Mouse (Mus musculus) erythroblast, adult 5-6 weeks (primary cell): ENCODE measurements around the gene Daam1. TPM values are rescaled to one million over a fixed set of nuclear protein-coding genes. Genes with fewer than 3 reads are reported as not detected.
"Not testable (repeated sequence)": the region's sequence is repeated elsewhere in the genome, so short reads cannot be mapped to it uniquely, and the experiment has no call there.

Experiments used
- ATAC-seq: replicated peaks from 2 replicates; pipeline ENCODE4 v1.8.0; 2016; ENCODE audit warnings: moderate number of reproducible peaks, mild to moderate bottlenecking, moderate TSS enrichment, inconsistent platforms; ENCODE audit not compliant: poor library complexity, low FRiP score, severe bottlenecking
- total RNA-seq, 2 experiments: library from RNA; stranded (forward) in 1 of 2; stranded (reverse) in 1 of 2; fragments of 150-400 nt in 1 of 2; fragments of 200-764, 138-1000 nt in 1 of 2; gene quantifications; 2 replicates each; pipeline versions ENCODE4 v1.2.3 to v1.2.4; 2015 to 2017; ENCODE audit warnings: low replicate concordance in 2 of 2

Gene Daam1
- total RNA-seq, 2 experiments from 2014 or later, result 39.4 to 59.4 TPM

DNA sequence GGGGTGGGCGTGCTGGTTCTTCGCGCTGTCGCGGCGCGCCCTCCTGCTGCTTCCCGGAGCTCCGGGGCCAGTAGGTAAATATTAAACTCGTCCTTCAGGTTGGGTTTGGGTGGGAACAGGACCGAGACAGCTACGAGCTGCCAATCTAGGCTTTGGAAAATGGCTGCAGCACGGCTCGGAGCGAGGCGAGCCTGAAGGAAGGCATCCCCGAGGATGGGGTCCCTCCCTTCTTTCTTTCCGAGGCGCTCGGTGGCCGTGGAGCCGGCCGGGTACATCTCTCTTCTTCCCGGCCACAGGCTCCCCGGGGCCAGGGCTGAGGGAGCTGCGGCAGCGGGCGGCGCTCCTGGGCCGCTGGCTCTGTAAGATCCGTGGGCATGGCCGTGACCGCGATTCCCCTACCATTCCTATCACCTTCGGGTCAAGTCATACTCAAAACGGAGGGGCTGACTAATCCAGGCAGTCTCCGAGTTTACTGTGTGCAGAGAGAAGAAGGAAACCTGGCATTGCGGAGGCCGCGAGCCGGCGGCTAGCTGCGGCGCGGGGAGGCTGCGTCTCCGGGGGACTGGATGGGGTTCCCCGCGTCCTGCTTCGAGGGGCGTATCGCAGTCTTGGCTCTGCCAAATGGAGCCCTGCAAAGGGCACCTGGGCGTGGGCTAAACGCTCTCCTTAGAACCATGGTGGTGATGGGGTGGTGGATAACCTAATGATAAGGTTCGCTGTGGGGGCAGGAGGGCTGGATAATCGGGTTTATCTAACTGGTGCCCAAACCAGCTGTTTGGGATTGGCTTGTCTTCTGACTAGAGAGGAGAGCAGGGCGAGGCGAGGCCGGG lies 595 bp downstream of the Daam1 start:
- ATAC-seq, result peak; percentile 48

- ATAC-seq, result peak; percentile 78
Observed at GRCm38 (mm10) chr12:71832225-71832624, 1.3 kb downstream of the Daam1 start.

DNA sequence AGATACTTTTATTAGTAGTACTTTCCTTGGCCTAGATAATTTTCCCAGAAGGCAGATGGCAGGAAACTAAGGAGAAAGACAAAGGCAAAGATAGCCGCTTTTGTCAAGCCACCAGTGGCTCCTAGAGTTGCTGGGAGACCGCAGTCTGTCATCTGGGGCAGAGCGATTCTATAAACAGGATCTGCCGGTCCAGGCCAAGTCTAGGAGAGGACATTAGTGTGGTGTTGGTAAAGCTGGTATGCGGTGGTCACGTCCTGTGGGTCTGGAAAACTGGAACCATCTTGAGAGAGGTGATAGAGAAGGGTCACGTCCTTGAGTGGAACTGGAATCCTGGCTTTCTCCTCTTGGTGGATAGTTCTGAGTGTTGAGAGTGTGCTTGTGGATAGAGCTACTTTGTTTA lies 3.2 kb downstream of the Daam1 start:
- no peak for ATAC-seq

GRCm38 (mm10) chr12:71835966-71836668 lies 5.2 kb downstream of the Daam1 start:
- no peak for ATAC-seq

- ATAC-seq, result no peak
Observed at GRCm38 (mm10) chr12:71836776-71837175, 5.9 kb downstream of the Daam1 start.

DNA sequence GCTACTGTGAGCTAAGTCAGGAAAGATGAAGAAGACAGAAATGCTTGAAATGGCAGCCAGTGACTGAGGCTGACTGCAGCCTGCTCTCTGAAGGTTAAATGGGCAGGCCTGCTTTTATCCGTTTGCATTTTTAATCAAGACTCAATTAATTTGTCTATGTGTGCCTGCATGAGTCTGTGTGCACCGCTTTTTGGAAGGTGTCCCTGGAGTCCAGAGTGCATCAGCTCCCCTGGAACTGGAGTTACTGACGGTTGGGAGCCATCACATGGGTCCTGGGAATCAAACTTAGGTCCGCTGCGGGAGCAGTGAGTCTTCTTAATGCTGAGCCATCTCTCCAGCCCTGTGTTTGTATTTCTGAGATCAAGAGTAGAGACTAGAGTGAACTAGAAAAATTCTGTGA lies 6.7 kb downstream of the Daam1 start:
- ATAC-seq, result no peak

DNA sequence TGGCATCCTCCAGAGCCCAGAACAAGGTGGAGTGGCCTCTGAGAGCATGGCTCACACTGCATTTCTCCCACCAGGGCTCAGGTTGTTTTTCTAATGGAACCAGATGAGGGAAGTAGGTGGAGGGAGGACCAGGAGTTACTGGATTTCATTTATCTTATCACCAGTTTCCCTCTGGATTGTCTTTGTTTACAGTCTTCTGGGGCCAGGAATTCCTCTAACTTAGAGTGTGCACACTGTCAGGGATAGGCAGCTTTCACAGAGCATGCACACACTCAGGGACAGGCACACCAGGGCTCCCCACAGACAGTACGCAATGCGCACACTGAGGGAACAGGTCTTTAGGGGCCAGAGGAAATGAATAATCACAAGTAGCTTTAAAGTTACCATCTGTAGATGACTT lies 7.4 kb downstream of the Daam1 start:
- no peak for ATAC-seq

DNA sequence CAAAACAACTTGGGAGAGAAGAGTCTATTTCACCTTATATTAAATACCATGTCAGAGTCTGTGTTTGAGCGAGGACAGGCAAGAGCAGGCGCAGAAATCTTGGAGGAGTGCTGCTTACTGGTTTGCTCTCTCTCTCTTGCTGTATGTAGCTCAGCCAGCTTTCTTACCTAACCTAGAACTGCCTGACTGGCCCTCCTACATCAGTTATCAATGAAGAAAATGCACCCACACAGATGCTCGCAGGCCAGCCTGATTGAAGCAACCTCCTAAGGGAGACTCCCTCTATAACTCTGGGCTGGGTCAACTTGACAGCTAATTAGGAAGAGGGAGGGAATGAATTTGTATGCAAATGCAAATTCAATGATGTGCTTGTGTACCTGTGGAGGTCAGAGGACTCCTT lies 8.8 kb downstream of the Daam1 start:
- ATAC-seq, result no peak

- ATAC-seq, result no peak
Observed at GRCm38 (mm10) chr12:71840430-71841186, 9.7 kb downstream of the Daam1 start.

DNA sequence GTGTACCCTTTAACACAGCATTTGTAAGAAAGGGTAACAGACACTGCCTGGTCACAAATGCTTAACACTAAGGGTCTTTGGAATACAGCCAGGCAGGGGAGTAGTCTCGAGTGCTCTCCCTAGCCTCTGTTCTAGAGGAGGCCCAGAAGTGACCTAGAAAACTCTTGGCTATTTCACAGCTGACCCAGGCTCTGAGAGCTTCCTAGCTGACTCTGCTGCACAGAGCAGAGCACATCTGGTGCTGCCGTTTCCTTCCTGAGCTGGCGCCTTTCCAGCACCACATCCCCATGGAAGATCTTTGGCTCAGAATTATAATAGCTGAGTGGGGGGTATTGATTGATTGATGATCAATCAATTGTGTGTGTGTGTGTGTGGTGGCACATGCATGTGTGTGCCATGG lies 11.1 kb downstream of the Daam1 start:
- no peak for ATAC-seq

GRCm38 (mm10) chr12:71842588-71842987 lies 11.7 kb downstream of the Daam1 start:
- no peak for ATAC-seq

DNA sequence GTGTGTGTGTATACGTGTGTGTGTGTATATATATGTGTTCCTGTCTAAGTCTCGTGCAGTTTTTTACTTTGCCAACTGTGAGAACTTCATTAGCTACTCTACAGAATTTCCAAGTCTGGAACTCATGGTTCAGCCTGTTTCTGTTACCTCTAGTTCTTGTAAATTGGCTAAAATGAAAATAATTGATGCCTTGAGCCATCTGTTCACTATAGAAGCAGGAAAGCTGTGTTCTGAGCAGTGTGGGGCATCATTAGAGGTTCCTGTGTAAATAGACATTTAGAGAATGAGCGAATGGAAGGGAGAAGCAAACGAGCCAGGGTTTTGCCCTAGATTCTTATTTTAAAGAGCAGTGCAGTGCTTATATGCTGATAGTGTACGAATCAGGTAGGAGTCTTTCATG lies 14.6 kb downstream of the Daam1 start:
- no peak for ATAC-seq

GRCm38 (mm10) chr12:71846416-71846815 lies 15.5 kb downstream of the Daam1 start:
- not testable (repeated sequence) for ATAC-seq

- not testable (repeated sequence) for ATAC-seq
Observed at GRCm38 (mm10) chr12:71847024-71847423, 16.1 kb downstream of the Daam1 start.

DNA sequence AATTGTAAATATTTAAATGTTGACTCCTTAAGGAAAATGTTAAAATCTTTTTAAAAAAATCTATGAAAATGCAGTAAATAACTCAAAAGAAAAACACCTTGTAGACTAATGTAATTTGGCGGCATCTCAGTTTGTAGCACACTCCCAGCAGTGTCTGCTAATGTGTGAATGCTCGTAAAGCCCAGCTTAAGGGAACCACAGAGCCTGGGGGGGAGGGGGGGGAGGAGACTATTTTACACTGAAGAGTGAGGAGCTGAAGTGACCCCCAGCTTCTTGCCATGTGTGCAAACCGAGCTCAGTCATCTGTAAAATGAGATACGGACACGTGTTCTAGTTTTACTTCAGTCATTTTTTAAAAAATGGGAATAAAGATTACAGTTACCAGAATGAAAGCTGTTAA lies 16.7 kb downstream of the Daam1 start:
- ATAC-seq, result no peak

DNA sequence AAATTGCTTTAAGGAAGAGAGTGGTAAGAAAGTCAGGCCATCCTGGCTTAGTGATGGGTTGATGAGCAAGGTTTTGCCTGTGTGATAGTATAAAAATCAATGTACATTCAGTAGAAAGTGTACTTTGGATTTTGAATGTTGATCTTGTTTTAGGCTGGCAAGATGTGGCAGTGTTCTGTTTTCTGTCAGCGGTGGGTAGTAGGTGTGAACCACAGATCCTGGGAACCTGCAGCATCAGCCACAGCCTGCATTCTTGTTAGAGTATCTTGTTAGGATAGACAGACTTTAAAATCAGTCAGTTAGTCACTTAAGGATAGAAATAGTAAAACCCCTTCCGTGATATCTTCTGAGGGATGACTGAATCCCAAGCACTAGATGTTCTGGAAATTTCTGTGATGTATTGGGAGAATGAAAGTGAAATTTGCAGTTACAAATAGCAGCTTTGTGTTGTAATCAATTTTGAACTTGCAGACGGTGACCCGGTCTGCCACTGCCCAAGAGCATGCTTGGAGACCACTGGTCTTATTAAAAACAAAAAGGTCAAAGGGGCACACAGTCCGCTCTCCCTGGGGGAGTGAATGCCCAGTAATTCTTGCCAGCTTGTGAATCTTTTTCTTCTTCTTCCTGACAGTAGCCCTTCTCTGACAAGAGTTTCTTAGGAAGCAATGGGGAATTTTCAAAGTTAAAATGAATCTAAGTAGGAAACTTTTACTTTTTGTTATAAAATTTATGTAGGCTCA lies 17.3 kb downstream of the Daam1 start:
- no peak for ATAC-seq

- ATAC-seq, result no peak
Observed at GRCm38 (mm10) chr12:71849051-71849450, 18.2 kb downstream of the Daam1 start.

GRCm38 (mm10) chr12:71850135-71850534 lies 19.3 kb downstream of the Daam1 start:
- no peak for ATAC-seq

GRCm38 (mm10) chr12:71852678-71853077 lies 21.8 kb downstream of the Daam1 start:
- ATAC-seq, result no peak

GRCm38 (mm10) chr12:71853694-71854093 lies 22.8 kb downstream of the Daam1 start:
- ATAC-seq, result no peak
